Mouse (Mus musculus): ENCODE data around the gene Tiam1. TPM values are rescaled to one million over a fixed set of nuclear protein-coding genes. Genes with fewer than 3 reads are reported as not detected.

Tiam1 gene
- total RNA-seq, 2 experiments from 2014 or later = 56.4 to 59.2 TPM

DNA sequence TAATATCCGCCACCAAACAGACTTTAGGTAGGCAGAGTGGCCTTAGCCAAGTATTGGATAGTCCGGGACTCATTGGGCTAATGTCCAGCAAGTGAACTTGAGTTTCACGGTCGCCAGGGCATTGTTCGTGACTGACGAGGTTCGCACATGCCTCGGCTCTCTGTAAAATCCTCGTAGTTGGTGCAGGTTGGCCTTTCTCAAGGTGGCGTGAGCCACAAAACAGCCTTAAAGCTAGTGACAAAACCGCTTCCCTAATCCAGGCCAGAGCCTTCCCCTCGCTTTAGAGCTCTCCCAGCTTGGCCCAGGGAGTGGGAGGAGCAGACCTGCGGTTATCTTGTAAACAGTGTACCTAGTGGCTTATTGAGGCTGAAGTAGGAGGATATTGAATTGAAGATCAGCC, 972 bp upstream of the Tiam1 start:
- no peak for DNase-seq (ENCODE audit: low spot score in 2 of 2)

DNA sequence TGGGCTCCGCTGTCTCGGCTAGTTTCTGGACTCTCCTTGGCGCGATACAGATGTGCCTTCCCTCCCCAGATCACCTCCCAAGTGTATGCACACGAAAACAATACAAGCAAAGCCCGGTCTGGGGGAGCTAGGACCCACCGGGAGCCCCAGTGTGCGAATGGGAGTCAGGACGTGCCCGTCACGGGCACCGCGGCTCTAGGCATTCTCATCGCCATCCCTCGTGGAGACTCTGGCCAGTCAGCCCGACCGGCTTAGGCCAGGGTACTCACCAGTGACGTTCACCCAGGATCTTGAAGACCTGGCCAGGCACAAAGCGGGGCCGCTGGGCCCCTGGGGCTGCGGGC, 181 bp downstream of the Tiam1 start:
- no peak for DNase-seq (ENCODE audit: low spot score in 2 of 2)

DNA sequence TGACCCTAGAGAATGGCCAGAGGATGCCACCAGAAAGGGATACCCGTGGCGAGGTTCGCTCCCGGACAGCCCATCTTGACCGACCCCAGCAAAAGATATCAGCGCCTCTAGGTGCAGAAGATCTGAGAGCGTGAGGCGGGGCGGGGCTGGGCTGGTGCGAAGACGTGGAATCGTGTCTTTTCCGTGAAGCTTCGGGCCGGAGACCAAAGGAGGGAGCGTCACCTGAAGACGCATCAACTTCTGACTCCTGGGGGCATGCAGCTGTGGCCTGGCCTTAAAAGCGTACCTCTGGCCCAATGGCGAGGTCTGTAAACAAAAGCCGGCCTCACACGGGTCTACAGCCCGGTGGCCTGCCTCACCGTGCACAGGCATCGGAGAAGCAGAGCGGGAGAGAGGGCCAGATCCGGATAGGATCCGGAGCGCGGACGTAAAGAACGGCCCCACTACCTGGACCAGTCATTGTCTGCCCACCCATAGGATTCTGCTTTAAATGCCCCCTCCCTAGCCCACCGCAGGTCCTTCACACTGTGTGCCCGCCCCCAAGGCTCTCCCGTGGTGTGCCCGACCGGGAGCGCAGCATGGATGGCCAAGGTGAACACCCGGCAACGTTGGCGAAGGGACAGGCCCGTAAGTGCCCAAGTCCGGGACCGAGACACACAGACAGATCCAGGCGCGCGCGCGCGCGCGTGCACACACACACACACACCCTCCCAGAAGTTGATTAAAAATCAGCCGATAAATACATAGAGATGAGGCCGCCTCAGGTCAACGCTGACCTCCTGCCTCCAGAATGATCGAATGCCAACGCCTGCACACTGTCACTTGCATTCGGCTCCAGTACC, 774 bp downstream of the Tiam1 start:
- peak; percentile 43 to 56 for DNase-seq (ENCODE audit: low spot score in 2 of 2)

DNA sequence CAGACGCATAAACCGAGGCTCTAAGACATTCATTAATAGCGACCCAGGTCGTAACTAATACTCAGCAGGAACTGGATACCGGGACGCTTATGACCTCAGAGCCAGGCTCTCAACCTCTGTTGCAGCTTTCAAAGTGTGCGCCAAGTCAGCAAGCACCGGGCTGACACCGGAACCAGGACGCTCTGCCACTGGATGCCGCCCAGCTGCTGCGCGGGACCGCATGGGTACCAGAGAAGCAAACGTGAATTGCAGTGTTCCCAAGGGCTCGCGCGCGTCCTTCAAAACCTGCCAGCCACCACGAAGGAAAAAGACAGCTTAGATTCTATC, 1.4 kb downstream of the Tiam1 start:
- peak in 1 of 2 experiments; percentile 56 for DNase-seq (ENCODE audit: low spot score in 2 of 2)

DNA sequence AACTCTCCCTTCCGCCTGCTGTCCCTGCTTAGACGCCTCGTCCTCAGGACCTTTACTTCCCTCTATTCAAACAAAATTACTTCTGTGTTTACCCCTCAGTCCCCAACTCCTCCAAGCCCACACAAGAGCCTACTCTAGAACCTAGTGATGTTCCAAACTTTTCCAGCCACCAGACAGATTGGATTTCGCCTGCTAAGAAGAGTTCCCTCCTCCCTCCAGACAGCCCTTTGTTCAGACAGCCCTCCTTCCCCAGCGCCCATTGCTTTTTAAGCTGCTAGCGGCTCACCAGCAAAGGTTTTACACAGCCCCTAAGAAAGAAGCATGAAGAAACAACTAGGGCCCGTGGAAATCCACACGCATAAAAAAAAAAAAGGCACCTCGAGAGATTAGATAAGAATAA, 2.0 kb downstream of the Tiam1 start:
- no peak for DNase-seq (ENCODE audit: low spot score in 2 of 2)

DNA sequence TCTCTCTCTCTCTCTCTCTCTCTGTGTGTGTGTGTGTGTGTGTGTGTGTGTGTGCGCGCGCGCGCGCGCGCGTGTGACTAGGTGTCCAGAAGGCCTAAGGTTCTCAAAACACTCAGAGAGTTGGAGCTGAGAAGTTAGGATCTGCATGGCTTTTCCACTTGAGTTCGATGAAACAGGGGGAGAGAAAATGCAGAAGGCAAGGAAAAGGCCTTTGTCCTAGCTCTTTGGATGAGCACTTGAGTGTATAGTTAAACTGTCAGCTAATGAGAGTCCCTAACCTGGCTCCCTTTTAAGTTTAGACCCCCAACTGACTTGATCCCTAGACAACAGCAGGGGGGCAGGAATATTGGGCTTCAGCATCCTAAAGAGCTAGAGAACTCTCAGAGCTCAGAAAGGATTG, 3.0 kb downstream of the Tiam1 start:
- DNase-seq (ENCODE audit: low spot score in 2 of 2) = no peak

DNA sequence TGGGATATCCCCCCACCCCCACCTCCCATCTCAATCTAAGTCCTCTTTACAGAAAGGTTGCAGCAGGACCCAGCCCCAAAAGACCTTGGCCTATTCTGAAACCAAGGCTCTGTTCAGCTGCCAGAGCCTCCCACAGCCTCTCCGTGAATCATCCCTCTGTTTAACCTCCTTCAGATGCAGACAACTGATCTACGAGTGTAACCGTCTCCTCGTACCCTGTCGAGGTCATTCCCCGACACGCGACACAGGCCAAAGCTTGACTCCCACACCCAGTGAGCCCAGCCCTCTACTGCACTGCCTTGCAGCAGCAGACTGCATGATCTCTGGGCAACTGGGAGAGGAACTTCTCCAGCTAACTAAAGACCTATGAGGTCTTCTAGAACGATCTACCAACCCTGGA, 3.9 kb downstream of the Tiam1 start:
- peak; percentile 62 to 74 for DNase-seq (ENCODE audit: low spot score in 2 of 2)

DNA sequence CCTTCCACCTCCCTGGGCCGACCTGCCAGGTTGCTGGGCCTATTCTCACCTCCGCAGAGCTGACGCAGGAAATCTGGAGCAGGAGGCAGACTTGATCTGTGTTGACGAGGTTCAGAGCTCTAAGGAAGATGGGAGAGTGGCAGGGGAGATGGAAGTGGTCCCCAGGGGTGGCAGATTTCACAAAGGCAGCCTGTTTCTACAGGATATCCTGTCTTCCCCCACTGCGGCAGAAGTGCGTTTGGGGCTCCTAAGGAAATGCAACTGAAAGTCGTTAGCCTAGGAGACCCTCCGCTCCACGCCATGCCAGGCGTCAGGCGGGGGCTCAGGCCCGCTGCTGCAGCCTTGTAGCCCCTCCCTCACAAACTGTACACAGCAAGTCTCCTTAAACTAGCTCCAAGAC, 5.4 kb downstream of the Tiam1 start:
- DNase-seq (ENCODE audit: low spot score in 2 of 2) = no peak

DNA sequence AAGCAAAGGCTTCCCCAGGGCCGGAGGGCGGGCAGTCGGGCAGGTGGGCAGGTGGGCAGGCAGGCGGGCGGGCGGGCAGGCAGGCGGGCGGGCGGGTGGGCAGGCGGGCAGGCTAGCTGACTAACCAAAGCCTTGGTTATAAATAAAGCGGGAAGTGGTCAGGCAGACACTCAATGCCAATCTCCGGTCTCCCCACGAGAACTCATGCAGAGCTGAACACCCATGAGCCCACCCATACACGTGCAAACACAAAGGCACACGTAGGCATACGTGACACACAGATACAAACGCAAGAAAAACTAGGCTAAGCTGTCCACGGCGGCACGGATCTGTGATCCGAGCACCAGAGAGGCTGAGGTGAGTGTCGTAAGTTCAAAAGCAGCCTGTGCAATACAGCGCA, 6.4 kb downstream of the Tiam1 start:
- no peak for DNase-seq (ENCODE audit: low spot score in 2 of 2)

DNA sequence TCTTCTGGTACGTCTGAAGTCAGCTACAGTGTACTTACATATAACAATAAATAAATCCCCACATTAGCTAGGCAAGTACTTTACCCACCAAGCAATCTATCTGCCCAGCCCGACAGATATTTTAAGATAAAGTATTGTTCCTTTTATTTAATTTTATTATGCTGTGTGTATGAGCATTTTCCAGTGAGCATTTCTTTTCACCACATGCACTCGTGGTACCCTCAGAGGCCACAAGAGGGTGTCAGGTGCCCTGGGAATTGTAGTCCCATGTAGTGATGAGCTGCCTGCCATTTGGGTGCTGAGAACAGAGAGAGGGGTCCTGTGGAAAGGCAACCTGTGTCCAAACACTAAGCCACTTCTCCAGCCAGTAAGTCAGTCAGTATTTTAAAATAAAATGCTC, 8.0 kb downstream of the Tiam1 start:
- no peak for DNase-seq (ENCODE audit: low spot score in 2 of 2)

DNA sequence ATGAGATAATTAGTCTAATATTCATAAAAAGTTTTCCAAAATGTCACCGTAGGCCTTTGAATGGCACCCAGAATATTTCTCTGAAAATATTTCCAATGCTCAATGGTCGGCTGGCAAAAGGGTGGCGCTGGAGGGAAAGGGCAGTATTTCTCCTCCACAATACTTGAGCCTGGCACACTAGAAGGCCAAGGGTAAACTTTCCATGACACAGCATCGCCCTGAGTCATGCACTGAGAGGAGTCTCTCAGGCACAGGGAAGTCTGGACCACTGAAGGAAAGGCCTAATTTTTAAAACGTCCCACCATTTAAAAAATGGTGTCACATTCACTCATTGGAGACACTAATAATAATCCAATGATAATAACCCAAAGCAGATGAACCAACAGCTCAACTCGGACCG, 9.2 kb downstream of the Tiam1 start:
- no peak for DNase-seq (ENCODE audit: low spot score in 2 of 2)

DNA sequence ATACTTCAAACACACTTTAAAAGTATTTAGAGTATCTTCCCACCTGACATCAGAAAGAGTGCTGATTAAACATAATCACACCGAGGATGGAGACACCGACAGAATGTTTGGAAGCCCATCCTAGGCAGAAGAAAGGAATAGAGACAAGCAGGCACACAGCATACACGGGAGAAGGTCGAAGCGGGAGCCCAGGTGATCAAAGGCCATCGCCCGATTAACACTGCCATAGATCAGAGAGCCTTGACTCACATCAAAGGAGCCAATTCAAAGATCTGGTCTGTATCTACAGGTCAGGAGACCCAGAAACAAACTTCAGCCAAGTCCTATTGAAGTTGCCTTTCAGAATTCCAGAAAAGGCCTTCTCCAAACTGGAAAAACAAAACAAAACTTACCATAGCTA, 10.8 kb downstream of the Tiam1 start:
- DNase-seq (ENCODE audit: low spot score in 2 of 2) = no peak

DNA sequence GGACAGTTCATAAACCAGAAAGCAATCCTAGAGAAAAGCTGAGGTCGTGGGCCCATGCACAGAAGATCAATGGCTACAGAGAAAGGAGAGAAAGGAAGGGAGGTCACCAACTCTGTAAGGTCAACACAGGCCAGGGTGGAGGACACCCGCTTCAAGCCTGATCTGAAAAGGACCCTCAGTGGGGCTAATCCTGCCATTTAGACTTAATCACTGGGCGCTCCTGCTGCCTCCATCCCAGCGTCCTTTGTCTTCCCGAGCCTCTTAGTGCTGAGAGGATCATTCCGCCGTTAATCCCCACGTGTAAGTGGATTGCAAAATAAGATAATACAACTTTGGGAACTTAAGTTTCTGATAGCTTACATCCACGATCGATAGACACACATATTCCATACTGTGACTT, 11.2 kb downstream of the Tiam1 start:
- DNase-seq (ENCODE audit: low spot score in 2 of 2) = no peak

DNA sequence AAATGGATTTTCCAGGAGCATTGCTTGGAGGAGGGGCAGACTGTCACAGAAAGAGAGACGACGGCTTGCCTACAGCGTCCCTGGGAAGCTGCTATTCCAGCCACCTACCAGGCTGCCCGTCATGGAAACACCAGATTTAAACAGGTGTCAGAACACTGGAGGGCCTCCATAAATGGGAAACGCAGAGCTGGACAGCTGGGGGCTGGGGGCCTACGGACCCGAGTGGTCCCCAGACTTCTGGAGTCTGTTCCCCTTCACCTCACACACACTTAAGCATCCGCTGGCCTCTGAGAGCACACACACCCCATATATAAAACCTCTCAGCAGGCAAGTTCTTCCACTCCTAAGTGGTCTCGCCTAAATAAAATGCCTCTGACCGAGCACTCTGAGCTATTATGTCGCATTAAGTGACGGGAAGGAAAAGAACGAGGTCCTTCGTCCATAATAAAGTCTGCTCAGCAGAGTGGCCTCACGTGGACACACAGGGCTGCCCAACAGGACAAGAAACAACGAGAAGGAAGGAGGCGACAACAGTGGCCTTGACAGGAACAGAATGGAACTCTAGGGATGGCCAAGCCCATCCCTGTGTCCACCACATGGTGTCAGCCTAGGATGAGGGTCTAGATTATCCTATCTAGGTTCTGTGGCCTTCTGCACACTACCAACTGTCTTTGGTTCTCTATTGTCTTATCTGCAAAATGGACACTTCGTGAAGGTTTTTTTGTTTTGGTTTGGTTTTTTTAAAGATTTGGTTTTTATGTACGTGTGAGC, 14.6 kb downstream of the Tiam1 start:
- no peak for DNase-seq (ENCODE audit: low spot score in 2 of 2)

DNA sequence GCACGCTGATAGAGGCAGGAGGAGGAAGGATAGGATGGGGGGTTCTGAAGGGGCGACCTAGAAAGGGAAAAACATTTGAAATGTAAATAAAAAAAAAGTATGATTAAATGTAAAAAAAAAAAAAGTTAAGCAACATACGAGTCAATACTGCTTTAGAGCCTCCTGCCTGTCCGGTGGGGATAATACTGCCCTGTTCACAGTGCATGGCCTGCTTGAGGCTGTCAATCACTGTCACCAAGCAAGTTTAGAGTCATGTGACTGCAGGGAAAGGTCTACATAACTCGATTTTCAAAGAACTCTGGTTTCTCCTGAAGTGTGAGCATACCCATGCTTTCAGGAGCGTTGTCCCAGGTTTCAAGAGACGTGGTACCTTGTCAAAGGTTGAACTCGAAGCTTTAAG, 15.2 kb downstream of the Tiam1 start:
- DNase-seq (ENCODE audit: low spot score in 2 of 2) = no peak

DNA sequence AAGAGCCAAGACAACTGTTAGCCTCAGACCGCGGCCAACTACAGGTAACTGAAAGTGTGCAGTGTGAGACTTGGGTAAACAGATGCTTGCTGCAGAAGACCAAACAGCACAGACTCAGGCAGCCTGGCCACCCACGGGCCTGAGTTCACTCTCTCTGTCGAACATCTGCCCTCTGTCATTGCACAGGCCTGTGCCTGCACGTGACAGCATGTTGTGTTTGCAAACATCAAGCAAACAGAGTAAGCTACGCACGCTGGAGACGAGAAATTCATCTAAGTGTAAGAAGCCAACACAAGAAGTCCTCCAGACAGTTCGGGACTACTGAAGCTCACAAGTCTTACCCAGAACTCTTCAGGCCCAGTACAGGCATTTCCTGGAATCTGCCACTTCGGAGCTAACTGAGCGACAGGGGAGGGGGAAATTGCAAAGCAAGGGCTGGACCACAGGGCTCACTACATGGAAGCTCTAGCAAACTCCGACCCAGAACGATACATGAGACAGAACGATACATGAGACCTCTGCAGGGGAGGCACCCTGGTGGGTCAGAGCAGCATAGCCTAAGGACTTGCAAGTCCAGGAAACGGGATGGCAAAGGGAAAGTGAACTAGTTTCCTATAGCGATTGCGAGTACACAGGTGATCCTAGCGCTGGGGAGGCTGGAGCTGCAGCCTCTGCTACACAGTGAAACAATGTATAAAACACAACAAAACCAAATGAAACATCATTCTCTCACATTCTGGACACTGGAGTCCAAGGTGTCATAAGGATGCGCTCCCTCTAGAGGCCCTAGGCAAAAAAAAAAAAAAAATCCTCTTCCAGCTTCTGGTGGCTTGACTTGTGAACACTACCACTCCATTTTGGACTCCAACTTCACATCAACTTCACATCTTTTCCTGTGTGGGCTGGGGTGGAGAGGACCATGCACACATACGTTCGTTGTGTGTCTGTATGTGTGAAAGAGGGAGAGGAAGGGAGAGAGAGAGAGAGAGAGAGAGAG, 18.0 kb downstream of the Tiam1 start:
- no peak for DNase-seq (ENCODE audit: low spot score in 2 of 2)

DNA sequence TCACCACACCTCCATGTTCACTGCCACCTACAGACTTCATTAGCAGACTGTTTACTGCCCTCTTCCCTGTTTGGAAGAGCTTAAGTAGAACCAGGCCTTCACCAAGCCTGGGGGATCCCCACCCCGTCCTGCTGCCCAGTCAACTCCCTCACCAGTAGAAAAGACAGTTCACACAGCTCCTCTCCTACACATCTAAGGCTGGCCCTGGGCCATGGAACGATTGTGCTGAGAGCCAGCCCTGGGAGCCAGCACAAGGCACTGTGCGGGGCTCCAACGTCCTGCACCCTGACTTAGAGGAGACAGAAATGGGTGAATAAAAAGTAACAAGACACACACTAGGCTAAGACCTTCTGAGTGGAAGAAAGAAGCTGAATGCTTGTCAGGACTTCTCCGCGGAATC, 20.5 kb downstream of the Tiam1 start:
- no peak for DNase-seq (ENCODE audit: low spot score in 2 of 2)

DNA sequence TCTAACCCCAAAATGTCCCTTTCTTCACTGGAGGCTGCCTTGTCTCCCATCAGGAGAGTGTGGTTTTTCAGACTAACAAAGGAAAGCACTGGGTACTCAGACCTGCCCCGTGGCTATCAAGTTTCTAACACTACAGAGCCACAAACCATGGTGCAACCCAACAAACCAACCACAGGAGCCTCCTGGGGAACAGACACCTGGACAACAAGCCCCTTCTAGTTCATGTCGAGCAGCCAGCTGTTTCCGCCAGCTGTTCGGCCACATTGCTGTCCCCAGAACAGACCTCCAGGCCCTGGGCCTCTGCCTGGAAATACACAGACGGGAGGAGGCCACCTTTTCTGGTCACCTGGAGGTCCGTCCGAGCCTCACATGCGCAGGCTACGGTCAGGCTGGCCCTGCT, 21.1 kb downstream of the Tiam1 start:
- no peak for DNase-seq (ENCODE audit: low spot score in 2 of 2)

DNA sequence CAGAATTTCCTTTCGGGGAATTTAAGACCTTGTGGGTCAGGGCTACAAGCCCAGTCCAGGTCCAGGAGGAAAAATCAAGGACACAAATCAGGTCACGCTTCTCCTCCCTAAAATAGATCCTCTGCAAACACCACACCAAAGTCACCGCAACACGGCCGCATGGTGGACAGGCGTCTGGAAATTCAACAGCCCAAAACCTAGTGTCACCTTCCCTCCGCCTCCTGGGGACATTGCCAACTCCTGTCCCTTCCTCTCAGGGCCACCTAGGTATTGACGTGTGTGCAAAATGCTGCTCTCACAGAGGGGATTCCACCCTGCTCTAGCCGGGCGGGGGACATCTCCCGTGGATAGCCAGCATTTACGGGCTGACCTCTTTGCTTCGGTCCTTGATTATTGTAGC, 21.8 kb downstream of the Tiam1 start:
- DNase-seq (ENCODE audit: low spot score in 2 of 2) = no peak

DNA sequence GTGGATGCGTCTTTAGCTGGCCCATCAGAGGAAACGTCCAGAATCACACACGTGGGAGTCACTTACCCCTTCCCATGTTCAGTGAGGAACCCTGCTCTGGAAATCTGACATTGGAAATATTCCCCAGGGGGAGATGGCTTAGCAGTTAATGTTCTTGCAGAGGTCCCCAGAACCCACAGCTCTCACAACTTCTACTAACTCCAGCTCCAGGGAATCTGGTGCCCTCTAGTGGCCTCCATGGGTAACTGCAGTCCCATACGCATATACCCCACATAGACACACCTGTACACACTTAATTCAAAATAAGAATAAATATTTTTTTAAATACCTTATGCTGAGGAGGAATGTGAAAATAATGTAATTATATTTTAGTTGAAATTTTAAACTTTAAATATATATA, 23.6 kb downstream of the Tiam1 start:
- DNase-seq (ENCODE audit: low spot score in 2 of 2) = no peak

DNA sequence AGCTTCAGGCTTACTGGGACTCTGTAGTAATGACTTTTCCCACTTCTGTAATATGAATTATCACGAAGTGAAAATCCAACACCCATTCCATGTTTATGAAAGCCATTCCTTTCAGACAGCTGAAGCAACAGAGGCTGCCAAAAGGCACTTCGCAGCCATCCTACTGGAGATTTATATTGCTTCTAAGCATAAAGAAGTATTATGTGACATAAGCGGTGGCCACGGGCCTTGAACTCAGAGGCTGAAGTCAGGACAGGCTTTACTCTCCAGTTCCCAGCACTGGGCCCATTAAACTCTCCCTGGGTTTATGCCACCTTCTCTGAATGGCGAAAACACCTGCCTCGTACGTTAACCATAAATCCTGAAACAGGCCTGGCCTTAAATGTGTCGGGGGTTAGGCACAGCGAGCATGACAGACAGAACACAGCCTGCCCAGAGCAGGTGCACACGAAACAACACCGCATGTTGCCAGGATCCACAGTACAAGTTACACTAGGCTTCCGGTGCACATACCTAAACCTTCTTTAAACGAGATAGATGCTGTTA, 26.9 kb downstream of the Tiam1 start:
- DNase-seq (ENCODE audit: low spot score in 2 of 2) = no peak

Measured in adrenal gland, adult 18-20 months (tissue).